8 mouse cellular contexts compared by ENCODE assay signal in genomic region chr6:72235098-72235806, GRCm38 (mm10). TPM values are rescaled to one million over a fixed set of nuclear protein-coding genes. Genes with fewer than 3 reads are reported as not detected.
DNase-seq lines count a peak whose midpoint lies in the region; ATAC-seq and TF ChIP-seq lines count a peak whose summit lies in the region.

Gene Atoh8, minus strand, starts transcription at chr6:72235577.

- H3K4me1 ChIP-seq in hindbrain, embryonic 11.5 days (replicated peaks; ENCODE audit: control insufficient read depth, insufficient read depth, low read length), result peaks cover 18% of the 10 kb centered on the region

- no peaks in the 10 kb centered on the region for H3K9me3 ChIP-seq in hindbrain, embryonic 11.5 days (ENCODE audit: control insufficient read depth, low read length)

- H3K4me2 ChIP-seq in hindbrain, embryonic 11.5 days (replicated peaks; ENCODE audit: low read depth, low read length), result peak within 1 kb of the TSS; percentile 97

- ATAC-seq in hindbrain, embryonic 11.5 days (ENCODE audit: low FRiP score), result peak; percentile 49; the same call in 1 of the 2 replicates
- peak; percentile 68 for ATAC-seq in megakaryocyte, adult 5-6 weeks (ENCODE audit: poor library complexity, severe bottlenecking)

- peak within 1 kb of the TSS; percentile 54 for H3K27ac ChIP-seq in hindbrain, embryonic 11.5 days (ENCODE audit: low read depth, low read length)
- 0 out of 2 replicates have a peak within 1 kb of the TSS, but pooled peaks have one; percentile 24 for H3K27ac ChIP-seq in left cerebral cortex, adult 2 months

- intact Hi-C loops in left cerebral cortex, adult 2 months (cut with DNase I), result no loop called here

- no peak for TF ChIP-seq CTCF in left cerebral cortex, adult 2 months (IDR thresholded peaks at IDR 0.05)

- peaks cover 30% of the 10 kb centered on the region; the same call in 1 of the 2 replicates for H3K27me3 ChIP-seq in hindbrain, embryonic 11.5 days (ENCODE audit: control insufficient read depth, insufficient read depth, low read length)

- peak within 1 kb of the TSS; percentile 59 for H3K4me3 ChIP-seq in hindbrain, embryonic 11.5 days (ENCODE audit: low read depth, low read length)
- peak within 1 kb of the TSS; percentile 56 for H3K4me3 ChIP-seq in left cerebral cortex, adult 2 months

- H3K9ac ChIP-seq in hindbrain, embryonic 11.5 days (ENCODE audit: low read depth, low read length), result peak within 1 kb of the TSS; percentile 58

- WGBS in hindbrain, embryonic 11.5 days, result under 1% methylated on average over 57 of the region's 68 CpGs

- H3K36me3 ChIP-seq in hindbrain, embryonic 11.5 days (ENCODE audit: control insufficient read depth, insufficient read depth, low read length), result no peaks in the 10 kb centered on the region

- DNase-seq in adrenal gland, adult (ENCODE audit: inconsistent age in 2 of 2, low spot score in 1 of 2), result peak; percentile 66 to 85
- DNase-seq in adrenal gland, postnatal 4 days (ENCODE audit: low spot score in 2 of 2), result no peak
- DNase-seq in cerebellum, adult 8-10 months, result peak; percentile 62
- DNase-seq in frontal cortex, postnatal 36 days (ENCODE audit: low spot score in 2 of 2), result peak; percentile 44 to 49
- DNase-seq in hindbrain, embryonic 11.5 days (ENCODE audit: low spot score), result peak; percentile 80
- peak; percentile 50 to 60 for DNase-seq in left cerebral cortex, adult 2 months (ENCODE audit: extremely low spot score in 1 of 2, low spot score in 2 of 2)
- DNase-seq in right cerebral cortex, postnatal 4 days, result peak; percentile 36

RNA-seq across cellular contexts. Expression of gene Atoh8, which starts in this region (rescaled TPM):
- 1 to 10 TPM; 3.8 to 4.1 TPM for total RNA-seq in adrenal gland, postnatal 4 days (2021)
- 9.2 and 9.6 TPM in 2 replicates for polyA plus RNA-seq in hindbrain, embryonic 11.5 days (2014; fragmentation: Nextera tagmentation; extraction: Ambion mirVana)
- total RNA-seq in left cerebral cortex, adult 2 months (2021), result 1 to 10 TPM; 1.5 to 1.9 TPM
- 0.22 TPM in 1 of 2 replicates, not detected in the other for total RNA-seq in megakaryocyte, adult 5-6 weeks (2015)
- total RNA-seq in megakaryocyte, adult 5-6 weeks (2017), result 0.51 TPM in 1 of 2 replicates, not detected in the other

Comparison
In these comparisons a context has a peak if more than half of its experiments do, and no peak if none do; other contexts are left out.
1. DNase-seq: peak in adrenal gland, adult (2 of 2), cerebellum, adult 8-10 months (single experiment), frontal cortex, postnatal 36 days (2 of 2), hindbrain, embryonic 11.5 days (single experiment), left cerebral cortex, adult 2 months (2 of 2) and right cerebral cortex, postnatal 4 days (single experiment); none in adrenal gland, postnatal 4 days (0 of 2).
2. Peak in ATAC-seq in megakaryocyte, adult 5-6 weeks; RNA of the gene not detected or under 1 TPM.